Comparison of ENCODE assay signal across 10 mouse cellular contexts in the genomic region with DNA sequence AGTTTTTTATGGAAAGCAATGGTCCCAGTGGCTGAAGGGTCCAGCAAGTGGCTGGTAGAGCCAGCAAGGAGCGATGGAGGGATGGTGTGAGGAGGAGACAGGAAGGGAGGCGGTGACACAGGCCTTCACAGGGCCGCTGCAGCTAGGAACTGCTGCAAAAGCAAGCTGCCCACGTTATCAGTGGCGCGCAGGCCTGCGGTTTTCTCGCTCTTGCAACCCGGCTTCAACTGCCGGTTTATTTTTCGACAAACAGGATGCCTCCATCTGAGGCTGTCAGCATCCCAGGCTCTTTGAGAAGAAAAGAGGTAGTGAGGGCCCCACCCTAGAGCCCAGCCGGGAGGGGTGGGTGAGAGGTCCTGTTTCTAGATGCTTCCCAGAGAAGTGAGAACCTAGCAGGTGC. TPM values are rescaled to one million over a fixed set of nuclear protein-coding genes. Genes with fewer than 3 reads are reported as not detected.
A peak's percentile ranks its signal among the peaks of the same experiment; 100 is the strongest.
DNase-seq lines count a peak whose midpoint lies in the region; ATAC-seq and TF ChIP-seq lines count a peak whose summit lies in the region.
"Had no signal": no experiment of that assay in that cellular context is flagged by ENCODE, and none has a peak within 500 bp of the region (broad histone marks: within the 10 kb centered on the region; RNA-seq: fewer than 3 reads in every experiment).

No protein-coding gene starts in this region.

- peak; percentile 92 for DNase-seq in CD4-positive helper T cell, adult 2 months (ENCODE audit: low read depth, low spot score)
- peak; percentile 92 for DNase-seq in T-cell, adult 2 months (ENCODE audit: low spot score)
- peak; percentile 80 for DNase-seq in liver, embryonic 11.5 days (ENCODE audit: low spot score)
- no peak for DNase-seq in frontal cortex, postnatal 36 days (ENCODE audit: low spot score in 2 of 2)
- DNase-seq in left cerebral cortex, postnatal 10 days (ENCODE audit: extremely low spot score in 1 of 2, low spot score in 2 of 2) = no peak
- DNase-seq in cerebellum, adult 2 months = no peak
- no peak for DNase-seq in urinary bladder, postnatal 14 days (ENCODE audit: low spot score)

- peak overlapping the region; percentile 80 for H3K27ac ChIP-seq in liver, embryonic 11.5 days (ENCODE audit: low read depth, low read length)
- no peak overlapping the region for H3K27ac ChIP-seq in cerebellum, adult 2 months (ENCODE audit: insufficient read depth, low read length)
- H3K27ac ChIP-seq: hindbrain, embryonic 14.5 days; limb, embryonic 15.5 days had no signal

- intact Hi-C loops in left cerebral cortex, postnatal 10 days (cut with DNase I) = no loop called here

- H3K36me3 ChIP-seq in liver, embryonic 11.5 days (ENCODE audit: control insufficient read depth, insufficient read depth, low read length) = no peaks in the 10 kb centered on the region
- H3K36me3 ChIP-seq: limb, embryonic 15.5 days had no signal

- H3K9me3 ChIP-seq in liver, embryonic 11.5 days (ENCODE audit: control insufficient read depth, low read length) = no peaks in the 10 kb centered on the region
- H3K9me3 ChIP-seq: limb, embryonic 15.5 days had no signal

- peaks cover 61% of the 10 kb centered on the region for H3K4me1 ChIP-seq in liver, embryonic 11.5 days (replicated peaks; ENCODE audit: control insufficient read depth, insufficient read depth, low read length)
- H3K4me1 ChIP-seq in cerebellum, adult 2 months (ENCODE audit: control insufficient read depth, insufficient read depth, low read length) = no peaks in the 10 kb centered on the region

- no peaks in the 10 kb centered on the region for H3K27me3 ChIP-seq in liver, embryonic 11.5 days (replicated peaks; ENCODE audit: control insufficient read depth, insufficient read depth, low read length)
- H3K27me3 ChIP-seq in cerebellum, adult 2 months (ENCODE audit: control insufficient read depth, insufficient read depth, low read length) = no peaks in the 10 kb centered on the region
- H3K27me3 ChIP-seq: limb, embryonic 15.5 days had no signal

- ATAC-seq in liver, embryonic 11.5 days (replicated peaks; ENCODE audit: low FRiP score) = peak; percentile 95
- peak; percentile 63 for ATAC-seq in neutrophil, adult 5-6 weeks (ENCODE audit: extremely low read depth, insufficient number of reproducible peaks, low FRiP score, poor library complexity, severe bottlenecking)

- no peak for TF ChIP-seq POLR2A in cerebellum, adult 2 months (IDR thresholded peaks at IDR 0.05; ENCODE audit: borderline replicate concordance, insufficient read depth, low read length)

- H3K4me3 ChIP-seq in liver, embryonic 11.5 days (ENCODE audit: low read depth, low read length) = peak overlapping the region; percentile 28
- no peak overlapping the region for H3K4me3 ChIP-seq in cerebellum, adult 2 months (replicated peaks; ENCODE audit: insufficient read depth, low read depth, low read length)
- H3K4me3 ChIP-seq: limb, embryonic 15.5 days had no signal

- peak overlapping the region; percentile 63 for H3K4me2 ChIP-seq in liver, embryonic 11.5 days
- H3K4me2 ChIP-seq: hindbrain, embryonic 14.5 days; limb, embryonic 15.5 days had no signal

- H3K9ac ChIP-seq in liver, embryonic 11.5 days (ENCODE audit: low read depth, low read length) = peak overlapping the region; percentile 47; the same call in 1 of the 2 replicates
- H3K9ac ChIP-seq: hindbrain, embryonic 14.5 days; limb, embryonic 15.5 days had no signal

- TF ChIP-seq CTCF in cerebellum, adult 2 months (IDR thresholded peaks at IDR 0.05; ENCODE audit: borderline replicate concordance, insufficient read depth, low read depth, low read length) = no peak

- WGBS in liver, embryonic 11.5 days = 37% methylated on average over 12 of the region's 12 CpGs
- WGBS in cerebellum, adult 2 months = 83% methylated on average over 12 of the region's 12 CpGs

RNA-seq across cellular contexts. Expression of a gene that starts 24.4 kb away (rescaled TPM):
- polyA plus RNA-seq in liver, embryonic 11.5 days (2014; fragmentation: Nextera tagmentation; extraction: Ambion mirVana) = 18.7 and 23.4 TPM in 2 replicates
- total RNA-seq in neutrophil, adult 5-6 weeks (2017) = 63.7 and 69.4 TPM in 2 replicates
- total RNA-seq in left cerebral cortex, postnatal 10 days (2021) = 1 to 10 TPM in 1 of 2 experiments, under 1 TPM in 1; 0.88 to 1.3 TPM
- 0.52 and 0.55 TPM in 2 replicates for polyA plus RNA-seq in cerebellum, adult 2 months (2012; rRNA removed)

Comparison
In these comparisons a context has a peak if more than half of its experiments do, and no peak if none do; other contexts are left out.
1. DNase-seq: peak in CD4-positive helper T cell, adult 2 months (single experiment), T-cell, adult 2 months (single experiment) and liver, embryonic 11.5 days (single experiment); none in frontal cortex, postnatal 36 days (0 of 2), left cerebral cortex, postnatal 10 days (0 of 2), cerebellum, adult 2 months (0 of 2) and urinary bladder, postnatal 14 days (single experiment).
2. RNA of a gene that starts 24.4 kb away (total RNA-seq): 63.7 to 69.4 TPM in neutrophil, adult 5-6 weeks; 0.88 to 1.3 TPM in left cerebral cortex, postnatal 10 days; every median in the first group is over 10 times any median in the second.